Mouse (Mus musculus): ENCODE measurements around the gene Ccdc137. TPM values are rescaled to one million over a fixed set of nuclear protein-coding genes. Genes with fewer than 3 reads are reported as not detected.
A peak's percentile ranks its signal among the peaks of the same experiment; 100 is the strongest.

Ccdc137 gene
- polyA plus RNA-seq, 1 experiment from 2014 or later = 31.3 TPM

DNA sequence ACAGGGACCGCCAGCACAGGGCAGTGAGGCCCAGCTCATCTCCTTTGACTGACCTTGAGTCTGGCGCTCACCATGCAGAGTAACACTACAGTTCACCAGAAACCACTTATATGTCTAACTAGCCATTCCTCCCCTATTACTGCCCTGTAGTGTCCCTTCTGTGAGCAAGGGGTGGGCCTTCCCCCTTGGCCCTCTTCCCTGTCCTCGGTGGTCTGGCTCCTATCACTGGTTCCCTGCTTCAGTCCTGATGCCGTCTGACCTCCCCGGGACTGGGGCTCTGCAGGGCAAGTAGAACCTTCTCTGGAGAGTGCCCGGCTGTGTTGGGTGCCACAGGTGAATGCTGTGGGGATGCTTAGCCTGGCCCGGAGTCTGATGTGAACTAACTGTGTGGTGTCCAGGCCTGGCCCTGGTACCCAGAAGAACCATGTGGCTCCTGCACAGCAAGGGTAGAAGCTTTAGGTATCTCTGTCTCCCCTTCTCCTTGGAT is 25.6 kb downstream of the Ccdc137 start:
- no peaks in the 10 kb centered on the region for H3K9me3 ChIP-seq (ENCODE audit: control insufficient read depth, low read length)
- H3K4me3 ChIP-seq (ENCODE audit: low read length) = peak overlapping the region; percentile 98; the same call in 1 of the 2 replicates
- H3K4me1 ChIP-seq (ENCODE audit: control insufficient read depth, insufficient read depth, low read length) = peaks cover 14% of the 10 kb centered on the region
- peak overlapping the region; percentile 75 for H3K27ac ChIP-seq (ENCODE audit: low read length)
- ATAC-seq = no peak
- H3K27me3 ChIP-seq (replicated peaks; ENCODE audit: control insufficient read depth, insufficient read depth, low read length) = no peaks in the 10 kb centered on the region
- peak overlapping the region; percentile 76; the same call in 1 of the 2 replicates for H3K4me2 ChIP-seq (ENCODE audit: low read depth, low read length)
- peaks cover 40% of the 10 kb centered on the region for H3K36me3 ChIP-seq (ENCODE audit: control insufficient read depth, insufficient read depth, low read length)
- 80% methylated on average over 7 of the region's 7 CpGs for WGBS
- H3K9ac ChIP-seq (ENCODE audit: low read depth, low read length) = peak overlapping the region; percentile 97

DNA sequence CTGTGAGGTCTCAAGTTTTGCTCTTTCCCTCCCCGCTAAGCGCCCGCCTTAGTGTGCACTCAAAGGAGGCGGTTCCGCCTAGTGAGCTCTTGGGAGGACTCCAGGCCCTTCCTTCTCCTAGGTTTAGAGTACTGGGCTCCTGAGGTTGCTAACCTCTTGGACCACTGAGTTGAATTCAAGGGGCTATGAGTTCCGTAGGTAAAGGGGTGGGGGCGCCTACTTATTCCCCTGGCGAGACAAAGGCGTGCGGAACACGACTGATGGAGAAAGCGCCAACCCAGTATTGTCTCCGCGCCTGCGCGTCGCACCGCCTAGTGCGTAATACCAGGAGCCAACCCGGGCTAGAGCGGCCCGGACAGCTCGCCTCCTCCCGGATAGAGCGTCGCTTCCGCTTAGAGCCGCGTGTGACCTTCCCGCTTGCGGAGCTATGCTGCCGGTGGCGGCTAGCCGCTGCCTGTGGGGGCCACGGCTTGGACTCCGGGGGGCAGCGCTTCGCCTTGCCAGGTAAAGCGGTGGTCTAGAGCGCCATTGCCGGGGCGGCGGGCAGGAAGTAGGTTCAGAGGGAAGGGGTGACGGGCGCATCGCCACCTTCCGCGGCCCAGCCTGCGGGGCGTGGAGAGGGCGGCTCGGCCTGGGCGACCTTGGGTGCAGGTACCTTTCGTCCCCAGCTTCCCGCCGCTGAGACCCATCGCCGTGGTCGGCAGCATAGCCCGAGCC is 26.5 kb downstream of the Ccdc137 start, which contains the start of gene Mrpl12:
Gene Mrpl12 (plus strand): TSS at position 349 of the 717 bp plus-strand sequence.
- under 1% methylated on average over 60 of the region's 60 CpGs for WGBS

DNA sequence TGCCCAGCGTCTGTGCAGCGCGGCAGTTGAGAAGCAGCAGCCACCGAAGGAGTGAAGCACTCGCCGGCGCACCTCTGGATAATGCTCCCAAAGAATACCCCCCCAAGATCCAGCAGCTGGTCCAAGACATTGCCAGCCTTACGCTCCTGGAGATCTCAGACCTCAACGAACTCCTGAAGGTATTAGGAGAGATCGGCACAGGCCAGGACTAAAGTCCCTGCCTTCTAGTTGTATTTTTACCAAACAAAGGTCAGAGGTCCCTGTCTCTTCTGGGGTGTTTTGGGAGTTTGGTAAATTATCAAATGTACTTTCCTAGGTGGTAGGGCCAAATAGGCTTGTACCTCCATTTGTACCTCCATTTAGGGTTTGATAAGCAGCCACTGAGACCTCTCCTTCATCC is 27.3 kb downstream of the Ccdc137 start:
- whole genome bisulfite sequencing = 6% methylated on average over 10 of the region's 10 CpGs
- no peak for ATAC-seq
- peak overlapping the region; percentile 97 for H3K9ac ChIP-seq (ENCODE audit: low read depth, low read length)
- H3K9me3 ChIP-seq (ENCODE audit: control insufficient read depth, low read length) = no peaks in the 10 kb centered on the region
- peak overlapping the region; percentile 78 for H3K27ac ChIP-seq (ENCODE audit: low read length)
- peaks cover 27% of the 10 kb centered on the region for H3K4me1 ChIP-seq (ENCODE audit: control insufficient read depth, insufficient read depth, low read length)
- peak overlapping the region; percentile 98 for H3K4me3 ChIP-seq (ENCODE audit: low read length)
- H3K36me3 ChIP-seq (ENCODE audit: control insufficient read depth, insufficient read depth, low read length) = peaks cover 28% of the 10 kb centered on the region
- no peaks in the 10 kb centered on the region for H3K27me3 ChIP-seq (replicated peaks; ENCODE audit: control insufficient read depth, insufficient read depth, low read length)
- H3K4me2 ChIP-seq (ENCODE audit: low read depth, low read length) = peak overlapping the region; percentile 76

More for the DNA sequence above, 26.5 kb downstream of the Ccdc137 start, which contains the start of gene Mrpl12:
- peaks cover 34% of the 10 kb centered on the region for H3K36me3 ChIP-seq (ENCODE audit: control insufficient read depth, insufficient read depth, low read length)
- peak within 1 kb of the TSS; percentile 76 for H3K4me2 ChIP-seq (ENCODE audit: low read depth, low read length)
- no peaks in the 10 kb centered on the region for H3K27me3 ChIP-seq (replicated peaks; ENCODE audit: control insufficient read depth, insufficient read depth, low read length)
- no peaks in the 10 kb centered on the region for H3K9me3 ChIP-seq (ENCODE audit: control insufficient read depth, low read length)
- ATAC-seq = peak; percentile 92
- peak within 1 kb of the TSS; percentile 97 for H3K9ac ChIP-seq (ENCODE audit: low read depth, low read length)
- peaks cover 19% of the 10 kb centered on the region for H3K4me1 ChIP-seq (ENCODE audit: control insufficient read depth, insufficient read depth, low read length)
- peak within 1 kb of the TSS; percentile 98 for H3K4me3 ChIP-seq (ENCODE audit: low read length)
- H3K27ac ChIP-seq (ENCODE audit: low read length) = peak within 1 kb of the TSS; percentile 78

DNA sequence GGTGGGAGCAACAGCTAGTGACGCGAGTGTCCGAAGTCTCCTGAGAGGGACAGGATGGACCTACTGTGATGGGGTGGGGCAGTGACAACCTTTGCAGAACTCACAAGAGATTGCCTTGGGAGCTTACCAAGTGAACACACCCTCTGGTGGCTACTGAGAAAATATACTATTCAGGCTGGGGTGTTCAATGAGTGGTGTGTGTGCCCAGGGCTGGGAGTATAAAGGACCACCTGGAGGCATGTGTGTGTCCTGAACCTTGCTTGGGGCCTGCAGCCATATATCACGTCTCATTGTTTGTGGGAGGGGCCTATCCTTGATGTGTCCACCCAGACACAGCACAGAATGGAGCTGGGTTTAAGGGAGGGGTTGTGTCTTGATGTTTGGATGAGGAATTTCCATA is 30.6 kb downstream of the Ccdc137 start:
- Histone ChIP-seq H3K4me1 (ENCODE audit: control insufficient read depth, insufficient read depth, low read length) (peaks cover 46% of the 10 kb centered on the region), H3K9me3 (ENCODE audit: control insufficient read depth, low read length) (no peaks in the 10 kb centered on the region), H3K27ac (ENCODE audit: low read length) (peak overlapping the region; percentile 62), H3K4me2 (ENCODE audit: low read depth, low read length) (no peak overlapping the region), H3K36me3 (ENCODE audit: control insufficient read depth, insufficient read depth, low read length) (peaks cover 15% of the 10 kb centered on the region), H3K27me3 (replicated peaks; ENCODE audit: control insufficient read depth, insufficient read depth, low read length) (no peaks in the 10 kb centered on the region), H3K9ac (ENCODE audit: low read depth, low read length) (no peak overlapping the region), H3K4me3 (ENCODE audit: low read length) (no peak overlapping the region)
- WGBS = 63% methylated on average over 4 of the region's 4 CpGs
- ATAC-seq = no peak

DNA sequence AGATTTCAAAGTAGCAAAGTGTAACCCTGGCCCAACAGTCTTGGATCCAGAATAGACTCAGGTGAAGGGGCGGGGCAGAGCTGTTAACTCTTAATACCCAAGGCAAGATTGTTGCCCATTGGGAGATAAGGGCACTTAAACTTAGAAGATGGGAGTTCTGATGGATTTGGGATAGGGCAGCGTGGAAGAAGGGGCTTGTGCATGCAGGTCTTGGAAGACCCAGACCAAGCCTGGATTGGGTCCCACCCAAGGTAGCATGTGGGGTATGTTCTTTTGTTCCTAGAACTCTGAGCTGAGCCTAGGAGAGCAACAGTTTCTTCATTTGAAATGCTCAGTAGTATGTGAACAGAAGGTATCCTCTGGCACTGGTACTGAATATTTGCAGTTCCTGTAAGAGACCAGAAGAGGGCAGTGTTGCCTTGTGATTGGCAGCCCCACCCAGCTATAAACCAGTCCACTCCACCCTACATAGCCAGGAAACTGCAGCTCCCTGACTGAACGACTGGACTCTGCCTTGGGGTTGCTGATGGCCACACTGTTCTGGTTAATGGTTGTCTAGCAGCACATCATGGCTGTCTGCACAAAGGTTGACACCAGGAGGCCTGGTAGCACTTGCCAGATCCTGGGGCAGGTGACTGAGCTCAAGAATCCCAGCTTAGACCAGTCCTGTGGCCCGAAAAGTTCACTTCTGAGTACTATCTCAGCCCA is 31.3 kb downstream of the Ccdc137 start:
- Histone ChIP-seq H3K4me2 (ENCODE audit: low read depth, low read length) (no peak overlapping the region), H3K4me1 (ENCODE audit: control insufficient read depth, insufficient read depth, low read length) (peaks cover 47% of the 10 kb centered on the region), H3K27me3 (replicated peaks; ENCODE audit: control insufficient read depth, insufficient read depth, low read length) (no peaks in the 10 kb centered on the region), H3K27ac (ENCODE audit: low read length) (peak overlapping the region; percentile 88), H3K36me3 (ENCODE audit: control insufficient read depth, insufficient read depth, low read length) (peaks cover 15% of the 10 kb centered on the region), H3K4me3 (ENCODE audit: low read length) (no peak overlapping the region), H3K9me3 (ENCODE audit: control insufficient read depth, low read length) (no peaks in the 10 kb centered on the region), H3K9ac (ENCODE audit: low read depth, low read length) (peak overlapping the region; percentile 31; the same call in 1 of the 2 replicates)
- peak; percentile 80 for ATAC-seq
- 54% methylated on average over 4 of the region's 4 CpGs for WGBS

DNA sequence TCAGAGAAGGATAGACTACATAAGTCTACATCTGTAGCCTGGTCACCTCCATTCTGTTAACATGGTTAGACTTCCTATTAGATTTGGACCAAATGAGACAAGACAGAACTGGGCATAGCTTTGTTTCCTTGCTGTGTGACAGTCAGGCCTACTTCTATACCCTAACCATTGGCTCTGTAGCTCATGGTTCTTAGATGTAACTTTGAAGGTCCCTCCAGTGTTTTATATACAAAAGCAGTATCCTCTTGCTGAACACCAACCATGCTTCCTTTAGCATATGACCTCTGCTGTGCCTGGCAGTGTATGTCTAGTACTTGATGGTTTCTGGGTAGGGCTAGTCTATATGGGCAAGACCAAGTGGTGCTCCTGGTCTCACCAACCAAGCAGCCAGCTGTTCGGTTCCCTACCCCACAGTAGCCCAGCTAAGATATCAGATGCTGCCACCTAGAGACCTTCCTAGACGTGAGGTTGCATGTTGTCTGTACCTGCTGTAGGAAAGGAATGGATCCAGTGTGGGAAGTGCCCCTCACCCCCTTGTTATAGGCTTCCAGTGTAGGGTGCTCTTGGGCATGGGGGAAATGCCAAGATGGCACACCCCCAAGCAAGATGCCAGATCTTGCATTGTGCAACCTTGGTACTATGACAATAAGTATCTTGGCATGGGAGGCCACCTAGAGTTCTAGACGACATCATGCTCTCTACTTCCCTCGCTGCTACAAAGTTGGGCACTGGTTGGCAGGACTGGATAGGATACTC is 32.6 kb downstream of the Ccdc137 start:
- Histone ChIP-seq H3K4me2 (ENCODE audit: low read depth, low read length) (peak overlapping the region; percentile 84; the same call in 1 of the 2 replicates), H3K4me1 (ENCODE audit: control insufficient read depth, insufficient read depth, low read length) (peaks cover 45% of the 10 kb centered on the region), H3K27me3 (replicated peaks; ENCODE audit: control insufficient read depth, insufficient read depth, low read length) (no peaks in the 10 kb centered on the region), H3K9ac (ENCODE audit: low read depth, low read length) (peak overlapping the region; percentile 89; the same call in 1 of the 2 replicates), H3K9me3 (ENCODE audit: control insufficient read depth, low read length) (no peaks in the 10 kb centered on the region), H3K4me3 (ENCODE audit: low read length) (no peak overlapping the region), H3K27ac (ENCODE audit: low read length) (peak overlapping the region; percentile 92), H3K36me3 (ENCODE audit: control insufficient read depth, insufficient read depth, low read length) (peaks cover 15% of the 10 kb centered on the region)
- no peak for ATAC-seq
- 46% methylated on average over 4 of the region's 4 CpGs for WGBS

DNA sequence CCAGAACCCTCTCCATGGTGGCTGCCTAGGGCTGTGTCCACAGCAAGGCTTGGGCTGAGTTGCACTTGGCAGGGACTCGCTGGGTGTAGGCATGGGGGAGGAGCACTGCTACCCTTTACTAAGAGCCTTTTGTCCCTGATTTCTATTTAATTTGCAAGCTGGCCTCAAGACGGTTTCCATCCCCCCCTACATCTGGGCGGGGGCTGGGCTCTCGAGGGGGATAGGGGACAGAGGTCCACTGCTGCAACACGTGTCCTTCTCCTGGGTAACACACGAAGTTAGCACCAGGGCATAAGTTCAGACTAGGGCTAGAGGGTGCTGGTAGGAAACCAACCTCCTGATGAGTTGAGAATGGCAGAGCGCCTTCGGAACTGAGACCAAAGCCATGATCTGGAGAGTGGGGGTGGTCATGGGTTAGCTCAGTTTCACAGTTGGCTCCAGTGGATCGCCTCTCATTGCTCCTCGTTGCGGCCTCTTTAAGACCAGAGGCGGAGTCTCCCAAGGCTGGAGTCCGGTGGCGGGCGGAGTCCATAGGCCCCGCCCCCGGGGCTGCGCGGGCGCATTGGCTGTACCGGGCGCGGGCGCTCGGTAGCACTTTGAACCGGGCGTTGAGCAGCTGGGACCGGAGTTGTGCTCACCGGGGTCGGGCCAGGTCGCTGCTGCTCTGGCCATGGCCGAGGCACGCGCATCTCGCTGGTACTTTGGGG is 33.6 kb downstream of the Ccdc137 start, which contains the start of gene Slc25a10:
Gene Slc25a10 (plus strand): TSS at position 524 of the 707 bp plus-strand sequence.
- under 1% methylated on average over 35 of the region's 35 CpGs for WGBS
- Histone ChIP-seq H3K36me3 (ENCODE audit: control insufficient read depth, insufficient read depth, low read length) (peaks cover 13% of the 10 kb centered on the region), H3K4me2 (ENCODE audit: low read depth, low read length) (peak within 1 kb of the TSS; percentile 84), H3K9ac (ENCODE audit: low read depth, low read length) (peak within 1 kb of the TSS; percentile 89), H3K27ac (ENCODE audit: low read length) (peak within 1 kb of the TSS; percentile 92), H3K27me3 (replicated peaks; ENCODE audit: control insufficient read depth, insufficient read depth, low read length) (no peaks in the 10 kb centered on the region), H3K9me3 (ENCODE audit: control insufficient read depth, low read length) (no peaks in the 10 kb centered on the region), H3K4me1 (ENCODE audit: control insufficient read depth, insufficient read depth, low read length) (peaks cover 40% of the 10 kb centered on the region), H3K4me3 (ENCODE audit: low read length) (peak within 1 kb of the TSS; percentile 95)
- ATAC-seq = peak; percentile 87

DNA sequence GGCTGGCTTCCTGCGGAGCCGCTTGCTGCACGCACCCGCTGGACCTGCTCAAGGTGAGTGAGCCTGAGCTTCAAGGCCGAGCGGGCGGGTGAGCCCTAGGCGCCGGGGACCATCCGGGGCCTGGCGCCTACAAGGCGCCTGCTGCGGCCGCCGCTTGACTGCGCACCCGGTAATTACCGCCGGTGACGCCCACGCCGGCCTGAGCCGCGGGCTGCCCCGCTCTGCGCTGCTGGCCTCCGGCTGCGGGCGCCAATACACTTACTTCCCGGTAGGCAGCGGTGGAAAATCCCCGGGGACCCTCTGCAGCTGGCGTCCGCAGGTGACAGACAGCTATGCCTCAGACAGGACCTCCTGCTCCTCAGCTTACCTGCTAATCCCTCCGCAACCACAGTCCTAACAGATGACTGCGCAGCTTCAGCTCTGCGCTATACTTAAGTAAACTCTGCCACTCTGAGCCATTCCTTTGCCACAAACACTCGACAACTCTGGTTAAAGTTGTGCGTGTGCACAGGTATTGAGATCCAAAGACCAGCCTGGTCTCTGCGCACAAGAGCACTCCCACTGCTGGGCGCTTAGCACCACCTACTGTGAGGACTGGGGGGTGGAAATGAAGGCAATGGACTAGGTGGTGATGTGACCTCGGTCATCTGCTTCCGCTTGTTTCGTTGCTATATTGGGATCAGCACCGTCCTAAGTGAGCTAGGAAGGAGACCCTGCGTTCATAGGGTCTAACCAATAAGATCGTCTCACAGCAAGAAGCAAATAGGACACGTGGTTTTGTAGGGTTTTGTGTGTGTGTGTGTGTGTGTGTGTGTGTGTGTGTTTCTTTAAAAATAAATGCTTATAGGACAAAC is 34.3 kb downstream of the Ccdc137 start:
- under 1% methylated on average over 48 of the region's 48 CpGs for WGBS
- Histone ChIP-seq H3K9ac (ENCODE audit: low read depth, low read length) (peak overlapping the region; percentile 89), H3K4me2 (ENCODE audit: low read depth, low read length) (peak overlapping the region; percentile 84), H3K4me1 (ENCODE audit: control insufficient read depth, insufficient read depth, low read length) (peaks cover 40% of the 10 kb centered on the region), H3K4me3 (ENCODE audit: low read length) (peak overlapping the region; percentile 95), H3K27me3 (replicated peaks; ENCODE audit: control insufficient read depth, insufficient read depth, low read length) (no peaks in the 10 kb centered on the region), H3K9me3 (ENCODE audit: control insufficient read depth, low read length) (no peaks in the 10 kb centered on the region), H3K36me3 (ENCODE audit: control insufficient read depth, insufficient read depth, low read length) (peaks cover 15% of the 10 kb centered on the region), H3K27ac (ENCODE audit: low read length) (peak overlapping the region; percentile 92)
- ATAC-seq = peak; percentile 36

All from intestine, embryonic 16.5 days (tissue).